Mouse (Mus musculus) hindlimb bud, embryonic 11.5 days (tissue): Measurements from ENCODE around the gene Akap14.
"Not testable (repeated sequence)": the region's sequence is repeated elsewhere in the genome, so short reads cannot be mapped to it uniquely, and the experiment has no call there.

Experiments
- DNase-seq: peaks from one replicate; pipeline ENCODE4 v3.0.0-alpha.2; 2012; ENCODE audit warnings: low read depth, low spot score; ENCODE audit errors: extremely low spot score

Gene Akap14

DNA sequence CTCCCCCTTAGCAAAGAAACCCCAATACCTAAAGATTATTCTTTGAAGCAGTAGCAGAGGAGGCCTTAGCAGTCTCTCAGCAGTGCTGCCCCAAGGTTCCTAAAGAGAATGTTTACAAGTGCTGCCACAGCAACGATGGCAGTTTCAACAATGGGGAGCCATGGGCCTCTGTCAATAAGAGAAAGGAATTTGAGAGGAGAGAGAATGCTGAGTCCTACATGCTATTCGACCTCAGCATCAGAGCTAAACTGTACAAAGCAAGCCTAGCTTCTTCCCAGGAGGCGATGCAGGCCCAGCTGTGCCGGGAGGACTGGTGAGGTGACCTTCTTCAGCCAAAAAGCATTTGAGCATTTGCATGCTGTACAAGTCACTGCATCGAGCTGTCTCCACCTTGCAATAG is at the start of gene Akap14:
Gene Akap14 (minus strand): TSS at position 101 of the 400 bp plus-strand sequence.
- no peak for DNase-seq

GRCm38 (mm10) chrX:37210941-37211340 is 42.3 kb upstream of the Akap14 start, which contains the start of gene Gm9:
Gm9 (minus strand) TSS chrX:37211041.
- DNase-seq = no peak

- DNase-seq = no peak
Observed at GRCm38 (mm10) chrX:37198676-37199075, 30.0 kb upstream of the Akap14 start.

- DNase-seq = no peak
Observed at GRCm38 (mm10) chrX:37191744-37192379, 23.2 kb upstream of the Akap14 start.

DNA sequence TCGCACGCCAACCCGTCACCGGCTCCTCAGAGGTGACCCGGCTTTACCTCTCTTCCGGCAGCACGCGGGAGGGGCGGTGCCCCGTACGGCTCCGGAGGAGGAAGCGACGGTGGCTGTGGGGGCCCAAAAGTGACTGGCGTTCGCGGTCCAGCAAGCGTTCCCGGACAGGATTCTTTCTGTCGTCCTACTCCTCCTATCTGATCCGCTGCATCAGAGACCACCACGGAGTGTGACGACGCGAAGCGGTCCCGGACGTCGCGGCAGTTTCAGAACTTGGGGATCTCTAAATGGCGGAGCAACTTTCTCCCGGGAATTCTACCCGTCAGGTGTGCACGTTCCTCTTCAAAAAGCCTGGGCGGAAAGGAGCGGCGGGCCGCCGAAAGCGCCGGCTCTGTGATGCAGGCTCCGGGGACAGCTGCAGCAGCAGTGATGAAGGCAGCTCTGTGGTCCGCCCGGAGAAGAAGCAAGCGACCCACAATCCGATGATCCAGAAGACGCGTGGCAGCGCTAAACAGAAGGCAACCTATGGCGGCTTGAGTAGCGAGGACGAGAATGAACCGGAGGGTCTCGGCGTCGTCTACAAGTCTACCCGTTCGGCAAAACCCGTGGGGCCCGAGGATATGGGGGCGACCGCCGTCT is 22.6 kb upstream of the Akap14 start, which contains the start of the genes Ndufa1 and Rnf113a1:
Gene Ndufa1 (minus strand): TSS at position 59 of the 639 bp plus-strand sequence.
Gene Rnf113a1 (plus strand): TSS at position 141 of the 639 bp plus-strand sequence.
- peak; percentile 8 for DNase-seq

- DNase-seq = no peak
Observed at GRCm38 (mm10) chrX:37190755-37191104, 22.1 kb upstream of the Akap14 start.

GRCm38 (mm10) chrX:37184401-37184800 is 15.8 kb upstream of the Akap14 start:
- not testable (repeated sequence) for DNase-seq

GRCm38 (mm10) chrX:37167085-37167484 is 1.6 kb downstream of the Akap14 start:
- peak; percentile 18 for DNase-seq

DNA sequence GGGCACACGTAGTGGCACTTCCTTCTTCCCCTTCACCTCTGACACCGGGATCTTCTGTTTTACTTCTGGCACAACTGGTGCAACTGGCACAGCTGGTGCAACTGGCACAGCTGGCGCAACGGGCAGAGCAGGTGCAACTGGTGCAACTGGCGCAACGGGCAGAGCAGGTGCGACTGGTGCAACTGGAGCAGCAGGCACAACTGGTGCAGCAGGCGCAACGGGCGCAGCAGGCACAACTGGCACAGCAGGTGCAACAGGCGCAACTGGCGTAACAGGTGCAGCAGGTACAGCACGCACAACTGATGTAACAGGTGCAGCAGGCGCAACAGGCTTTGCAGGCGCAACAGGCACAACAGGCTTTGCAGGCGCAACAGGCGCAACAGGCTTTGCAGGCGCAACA is 5.5 kb downstream of the Akap14 start:
- DNase-seq = no peak

GRCm38 (mm10) chrX:37161169-37161568 is 7.5 kb downstream of the Akap14 start:
- DNase-seq = no peak

GRCm38 (mm10) chrX:37157839-37158238 is 10.8 kb downstream of the Akap14 start:
- DNase-seq = no peak

- no peak for DNase-seq
Observed at GRCm38 (mm10) chrX:37144954-37145353, 23.7 kb downstream of the Akap14 start.

- not testable (repeated sequence) for DNase-seq
Observed at GRCm38 (mm10) chrX:37144498-37144897, 24.1 kb downstream of the Akap14 start.

GRCm38 (mm10) chrX:37141732-37142131 is 26.9 kb downstream of the Akap14 start:
- no peak for DNase-seq

DNA sequence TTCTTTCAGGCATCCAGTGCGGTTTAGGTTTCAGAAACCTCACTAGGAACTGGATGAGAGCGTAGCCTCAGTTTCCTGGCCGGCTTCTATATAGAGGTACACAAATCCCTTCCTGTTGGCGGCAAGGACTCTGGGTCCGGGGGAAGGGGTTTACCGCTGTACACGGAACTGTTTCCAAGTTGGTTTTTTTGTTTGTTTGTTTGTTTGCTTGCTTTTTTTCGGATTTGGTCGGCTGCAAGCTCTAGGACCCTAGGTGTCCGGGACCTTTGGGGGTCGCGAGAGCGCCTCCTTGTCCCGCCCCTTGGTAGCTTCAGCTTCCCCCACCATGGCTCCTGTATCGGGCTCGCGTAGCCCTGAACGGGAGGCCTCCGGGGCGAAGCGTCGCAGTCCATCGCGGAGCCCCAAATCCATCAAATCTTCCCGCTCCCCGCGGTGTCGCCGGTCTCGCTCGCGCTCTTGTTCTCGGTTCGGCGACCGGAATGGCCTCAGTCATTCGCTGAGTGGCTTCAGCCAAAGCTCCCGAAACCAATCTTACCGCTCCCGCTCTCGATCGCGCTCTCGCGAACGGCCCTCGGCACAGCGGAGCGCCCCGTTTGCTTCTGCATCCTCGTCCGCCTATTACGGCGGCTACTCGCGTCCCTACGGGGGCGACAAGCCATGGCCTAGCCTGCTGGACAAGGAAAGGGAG is 41.8 kb downstream of the Akap14 start, which contains the start of gene Nkap:
Gene Nkap (plus strand): TSS at position 125 of the 688 bp plus-strand sequence.
- DNase-seq = peak; percentile 73

GRCm38 (mm10) chrX:37125511-37125910 is 43.1 kb downstream of the Akap14 start:
- DNase-seq = no peak

- no peak for DNase-seq
Observed at GRCm38 (mm10) chrX:37120212-37120611, 48.4 kb downstream of the Akap14 start.

GRCm38 (mm10) chrX:37119585-37119984 is 49.1 kb downstream of the Akap14 start:
- no peak for DNase-seq

- DNase-seq = no peak
Observed at GRCm38 (mm10) chrX:37117085-37117484, 51.6 kb downstream of the Akap14 start.

GRCm38 (mm10) chrX:37110881-37111193 is 57.8 kb downstream of the Akap14 start:
- DNase-seq = no peak

GRCm38 (mm10) chrX:37110193-37110880 is 58.3 kb downstream of the Akap14 start, which contains the start of gene Upf3b:
Upf3b (minus strand) TSS chrX:37110322.
- peak; percentile 63 for DNase-seq
